Mouse (Mus musculus) lung, embryonic 16.5 days (tissue): ENCODE results near the gene Hs2st1. TPM values are rescaled to one million over a fixed set of nuclear protein-coding genes. Genes with fewer than 3 reads are reported as not detected.

Experiments used
- ATAC-seq: fragments of 200-750 bp; cut with Nextera tagmentation; 2 replicates; pipeline ENCODE4 v1.8.0; 2017; ENCODE audit warnings: low read depth, mild to moderate bottlenecking, moderate library complexity
- H3K27ac ChIP-seq: fragments of 300-500 bp; sonication (generic); 2 replicates; pipeline ENCODE4 v1.5.1; 2014; ENCODE audit warnings: mild to moderate bottlenecking, control low read depth, low read length
- H3K27me3 ChIP-seq: fragments of 300-500 bp; sonication (generic); 2 replicates; pipeline ENCODE4 v1.6.1; 2014; ENCODE audit warnings: low read depth, low read length, mixed read lengths; ENCODE audit not compliant: control insufficient read depth, insufficient read depth
- H3K36me3 ChIP-seq: fragments of 300-500 bp; sonication (generic); 2 replicates; pipeline ENCODE4 v1.6.1; 2014; ENCODE audit warnings: low read length; ENCODE audit not compliant: control insufficient read depth, insufficient read depth
- H3K4me1 ChIP-seq: fragments of 300-500 bp; sonication (generic); replicated peaks from 2 replicates; pipeline ENCODE4 v1.6.1; 2014; ENCODE audit warnings: low read length, mixed read lengths; ENCODE audit not compliant: control insufficient read depth, insufficient read depth
- H3K4me2 ChIP-seq: fragments of 300-500 bp; sonication (generic); 2 replicates; pipeline ENCODE4 v1.6.1; 2014; ENCODE audit warnings: low read depth, low read length, control low read depth
- H3K4me3 ChIP-seq: fragments of 300-500 bp; sonication (generic); 2 replicates; pipeline ENCODE4 v1.5.1; 2014; ENCODE audit warnings: mild to moderate bottlenecking, low read length, control low read depth
- H3K9ac ChIP-seq: fragments of 300-500 bp; sonication (generic); 2 replicates; pipeline ENCODE4 v1.6.1; 2014; ENCODE audit warnings: low read length, control low read depth
- H3K9me3 ChIP-seq: fragments of 300-500 bp; sonication (generic); 2 replicates; pipeline ENCODE4 v1.6.1; 2016; ENCODE audit warnings: low read length; ENCODE audit not compliant: control insufficient read depth
- WGBS: fragments of 180-500 bp; shearing (Covaris S2); extraction: QIAGEN DNeasy Blood & Tissue Kit; methylation state at CpG from one replicate; pipeline ENCODE4 v1.1.7; 2014; 5-methylcytosine and 5-hydroxymethylcytosine counted together
- polyA plus RNA-seq: library from polyadenylated mRNA; unstranded; fragments of >200 nt; fragmentation: Nextera tagmentation; extraction: Ambion mirVana; gene quantifications from 2 replicates; pipeline ENCODE4 v1.2.1, GENCODE M21; 2015

Hs2st1 gene
- polyA plus RNA-seq, 1 experiment from 2014 or later = 10.9 TPM

DNA sequence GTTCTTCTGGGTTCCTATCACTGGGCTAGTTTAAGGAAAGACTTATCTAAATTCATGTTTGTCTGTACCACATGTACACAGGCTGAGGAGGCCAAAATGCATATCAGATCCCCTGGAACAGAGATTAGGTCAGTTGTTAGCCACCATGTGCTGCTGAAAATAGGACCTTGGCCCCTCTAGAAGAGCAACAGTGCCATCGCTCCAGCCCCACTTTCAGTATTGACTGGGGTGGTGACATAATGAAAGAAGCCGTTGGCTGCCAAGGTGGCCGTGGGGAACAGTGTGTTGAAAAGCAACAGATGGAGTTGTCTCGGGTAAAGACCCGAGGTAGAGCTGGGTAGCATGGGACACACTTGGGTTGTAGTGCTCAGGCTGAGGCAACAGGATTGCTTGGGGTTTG is 9.8 kb upstream of the Hs2st1 start:
- H3K27me3 ChIP-seq = no peaks in the 10 kb centered on the region
- H3K9me3 ChIP-seq = no peaks in the 10 kb centered on the region
- no peak overlapping the region for H3K4me2 ChIP-seq
- H3K4me3 ChIP-seq = no peak overlapping the region
- peaks cover 27% of the 10 kb centered on the region for H3K4me1 ChIP-seq
- H3K27ac ChIP-seq = no peak overlapping the region
- no peak for ATAC-seq
- WGBS = 72% methylated on average over 5 of the region's 5 CpGs
- 0 out of 2 replicates have a peak overlapping the region, but pooled peaks have one; percentile 9 for H3K9ac ChIP-seq
- peaks cover 13% of the 10 kb centered on the region for H3K36me3 ChIP-seq

- WGBS = 88% methylated on average over 4 of the region's 4 CpGs
- Histone ChIP-seq H3K27me3 (no peaks in the 10 kb centered on the region), H3K4me1 (peaks cover 31% of the 10 kb centered on the region), H3K4me3 (no peak overlapping the region), H3K36me3 (peaks cover 13% of the 10 kb centered on the region), H3K4me2 (no peak overlapping the region), H3K27ac (no peak overlapping the region), H3K9ac (no peak overlapping the region), H3K9me3 (no peaks in the 10 kb centered on the region)
- ATAC-seq = no peak
Measured at GRCm38 (mm10) chr3:144578921-144579320, 8.9 kb upstream of the Hs2st1 start.

DNA sequence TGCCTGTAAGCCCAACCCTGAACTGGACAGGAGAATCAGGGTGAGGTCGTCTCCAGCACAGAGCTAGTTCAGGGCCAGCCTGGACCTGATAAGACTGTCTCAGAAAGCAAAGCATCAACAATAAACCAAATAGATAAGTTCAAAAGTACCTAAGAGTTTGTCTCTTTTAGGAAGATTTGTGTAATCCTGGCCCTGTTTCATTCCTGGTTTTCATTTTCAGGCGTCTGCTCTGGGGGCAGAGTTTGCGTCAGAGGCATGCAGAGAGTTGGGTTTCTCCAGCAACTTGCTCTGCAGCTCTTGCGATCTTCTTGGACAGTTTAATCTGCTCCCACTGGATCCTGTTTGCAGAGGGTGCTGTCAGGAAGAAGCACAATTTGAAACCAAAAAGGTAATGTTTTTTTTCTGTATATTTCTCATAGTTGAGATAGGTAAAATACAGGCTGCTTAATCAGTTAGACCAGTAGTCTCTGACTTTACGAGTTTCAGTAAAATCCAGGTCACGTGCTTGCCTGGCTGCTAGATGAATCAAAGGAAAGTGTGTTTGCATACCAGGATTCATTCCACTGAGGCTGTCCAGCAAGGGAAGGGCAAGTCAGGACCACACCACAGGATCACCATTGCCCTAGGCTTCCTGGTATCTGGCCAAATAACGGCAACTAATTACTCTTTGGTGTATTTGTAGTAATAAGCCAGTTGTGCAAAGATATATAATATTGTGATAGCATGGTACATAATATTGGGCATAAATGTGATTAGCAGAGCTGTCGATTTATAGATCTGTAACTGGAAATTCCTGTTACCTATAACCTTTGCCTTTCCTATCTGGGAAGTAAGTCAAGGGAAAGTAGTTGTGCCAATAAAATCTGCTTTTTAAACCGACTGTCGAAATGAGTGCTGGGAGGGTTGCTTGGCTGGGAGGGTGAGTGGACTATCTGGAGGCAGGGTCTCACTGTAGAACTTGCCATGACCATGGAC is 7.7 kb upstream of the Hs2st1 start:
- 71% methylated on average over 10 of the region's 10 CpGs for WGBS
- Histone ChIP-seq H3K4me2 (no peak overlapping the region), H3K36me3 (peaks cover 13% of the 10 kb centered on the region), H3K27me3 (no peaks in the 10 kb centered on the region), H3K9me3 (no peaks in the 10 kb centered on the region), H3K27ac (no peak overlapping the region), H3K4me3 (no peak overlapping the region), H3K4me1 (peaks cover 33% of the 10 kb centered on the region), H3K9ac (no peak overlapping the region)
- ATAC-seq = no peak

- H3K4me2 ChIP-seq = peak overlapping the region; percentile 36
- peak overlapping the region; percentile 37 for H3K27ac ChIP-seq
- peak; percentile 18 for ATAC-seq
- H3K27me3 ChIP-seq = no peaks in the 10 kb centered on the region
- H3K9me3 ChIP-seq = no peaks in the 10 kb centered on the region
- peaks cover 5% of the 10 kb centered on the region; the same call in 1 of the 2 replicates for H3K36me3 ChIP-seq
- H3K9ac ChIP-seq = no peak overlapping the region
- peaks cover 33% of the 10 kb centered on the region for H3K4me1 ChIP-seq
- H3K4me3 ChIP-seq = peak overlapping the region; percentile 12; the same call in 1 of the 2 replicates
- 58% methylated on average over 7 of the region's 7 CpGs for WGBS
Measured at GRCm38 (mm10) chr3:144574256-144574655, 4.3 kb upstream of the Hs2st1 start.

GRCm38 (mm10) chr3:144570816-144571487 is 971 bp upstream of the Hs2st1 start:
- Histone ChIP-seq H3K27me3 (no peaks in the 10 kb centered on the region), H3K4me2 (peak overlapping the region; percentile 59), H3K36me3 (no peaks in the 10 kb centered on the region), H3K4me3 (peak overlapping the region; percentile 89), H3K27ac (peak overlapping the region; percentile 90), H3K9me3 (no peaks in the 10 kb centered on the region), H3K4me1 (peaks cover 43% of the 10 kb centered on the region), H3K9ac (peak overlapping the region; percentile 96)
- WGBS = under 1% methylated on average over 25 of the region's 25 CpGs
- no peak for ATAC-seq

- whole genome bisulfite sequencing = under 1% methylated on average over 45 of the region's 47 CpGs
- peak; percentile 8 for ATAC-seq
- no peaks in the 10 kb centered on the region for H3K27me3 ChIP-seq
Measured at GRCm38 (mm10) chr3:144569401-144569971, 495 bp downstream of the Hs2st1 start.

DNA sequence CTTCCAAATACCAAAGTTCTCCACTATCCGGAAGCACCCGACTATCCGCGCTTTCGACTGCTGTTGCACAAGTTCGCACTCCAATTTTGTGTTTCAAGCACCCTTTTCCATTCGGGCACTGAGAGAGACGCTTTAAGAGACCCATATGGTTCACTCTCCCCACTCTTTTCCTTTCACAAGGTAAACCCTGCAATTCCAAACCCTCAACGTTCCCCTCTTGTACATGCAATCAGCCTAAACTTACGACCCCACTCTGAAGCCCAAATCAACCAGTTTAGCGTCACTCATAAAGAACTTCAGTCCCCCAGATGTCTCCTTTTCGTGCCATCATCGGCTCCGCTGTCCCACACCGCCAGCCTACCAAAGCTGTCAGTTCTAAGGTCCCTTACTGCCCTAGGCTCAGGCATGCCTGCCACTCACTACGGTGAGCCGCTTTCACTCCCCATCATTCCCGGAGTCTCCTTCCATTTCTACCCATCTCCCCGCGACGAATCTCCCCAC is 1.1 kb downstream of the Hs2st1 start:
- peak overlapping the region; percentile 87 for H3K9ac ChIP-seq
- peak overlapping the region; percentile 97 for H3K4me2 ChIP-seq
- no peaks in the 10 kb centered on the region for H3K9me3 ChIP-seq
- H3K27ac ChIP-seq = no peak overlapping the region
- no peak for ATAC-seq
- peaks cover 32% of the 10 kb centered on the region for H3K4me1 ChIP-seq
- H3K4me3 ChIP-seq = peak overlapping the region; percentile 88
- H3K27me3 ChIP-seq = no peaks in the 10 kb centered on the region
- H3K36me3 ChIP-seq = no peaks in the 10 kb centered on the region
- under 1% methylated on average over 21 of the region's 21 CpGs for WGBS

More at GRCm38 (mm10) chr3:144569401-144569971, 495 bp downstream of the Hs2st1 start:
- Histone ChIP-seq H3K27ac (peak overlapping the region; percentile 71), H3K4me1 (peaks cover 34% of the 10 kb centered on the region), H3K9me3 (no peaks in the 10 kb centered on the region), H3K4me2 (peak overlapping the region; percentile 97), H3K4me3 (peak overlapping the region; percentile 88), H3K36me3 (no peaks in the 10 kb centered on the region), H3K9ac (peak overlapping the region; percentile 87)

GRCm38 (mm10) chr3:144565212-144565611 is 4.8 kb downstream of the Hs2st1 start:
- WGBS = 57% methylated on average over 7 of the region's 7 CpGs
- H3K27me3 ChIP-seq = no peaks in the 10 kb centered on the region
- no peaks in the 10 kb centered on the region for H3K36me3 ChIP-seq
- no peaks in the 10 kb centered on the region for H3K9me3 ChIP-seq
- H3K27ac ChIP-seq = no peak overlapping the region
- no peak overlapping the region for H3K4me2 ChIP-seq
- no peak overlapping the region for H3K9ac ChIP-seq
- no peak for ATAC-seq
- peaks cover 17% of the 10 kb centered on the region for H3K4me1 ChIP-seq
- no peak overlapping the region for H3K4me3 ChIP-seq

DNA sequence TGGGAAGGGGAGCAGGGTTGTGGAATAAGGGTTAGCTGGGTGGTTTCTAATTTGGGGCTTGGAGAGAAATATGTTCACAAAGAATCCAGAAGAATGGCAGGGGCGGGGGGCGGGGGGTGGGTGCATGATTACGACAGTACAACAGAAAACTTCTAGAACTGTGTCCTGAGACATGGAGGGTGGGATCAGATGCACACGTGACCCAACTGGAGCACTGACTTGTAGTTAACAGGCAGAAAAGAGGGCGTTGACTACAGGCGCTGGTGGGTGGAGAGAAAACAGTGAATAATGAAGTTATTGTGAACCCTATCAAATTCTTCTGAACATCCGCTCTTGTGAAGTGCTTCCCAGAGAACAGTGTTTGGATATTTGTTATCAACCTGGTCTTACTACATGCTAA is 6.1 kb downstream of the Hs2st1 start:
- 74% methylated on average over 7 of the region's 7 CpGs for WGBS
- no peak for ATAC-seq

More for the DNA sequence above, 6.1 kb downstream of the Hs2st1 start:
- Histone ChIP-seq H3K4me1 (peaks cover 14% of the 10 kb centered on the region), H3K9ac (no peak overlapping the region), H3K27ac (no peak overlapping the region), H3K4me2 (no peak overlapping the region), H3K27me3 (no peaks in the 10 kb centered on the region), H3K4me3 (no peak overlapping the region), H3K9me3 (no peaks in the 10 kb centered on the region), H3K36me3 (no peaks in the 10 kb centered on the region)
